10 mouse cellular contexts compared by ENCODE assay signal in genomic region chr7:115946559-115946958, GRCm38 (mm10).
"Had no signal": no experiment of that assay in that cellular context is flagged by ENCODE, and none has a peak within 500 bp of the region (broad histone marks: within the 10 kb centered on the region; RNA-seq: fewer than 3 reads in every experiment).

No protein-coding gene starts in this region.

- H3K9me3 ChIP-seq: limb, embryonic 13.5 days; neural tube, embryonic 13.5 days had no signal

- H3K27me3 ChIP-seq: limb, embryonic 13.5 days; neural tube, embryonic 13.5 days had no signal

- H3K36me3 ChIP-seq: neural tube, embryonic 13.5 days had no signal

- DNase-seq: kidney, adult 18-20 months; kidney, postnatal 25 days; left cerebral cortex, postnatal 4 days; lung, adult 18-20 months; midbrain, embryonic 14.5 days; right cerebral cortex, postnatal 14 days; thymus, postnatal 36 days had no signal

- H3K27ac ChIP-seq: limb, embryonic 13.5 days; liver, embryonic 14.5 days; neural tube, embryonic 13.5 days had no signal

- H3K4me2 ChIP-seq: limb, embryonic 13.5 days; neural tube, embryonic 13.5 days had no signal

- H3K4me3 ChIP-seq: limb, embryonic 13.5 days; neural tube, embryonic 13.5 days had no signal

- H3K9ac ChIP-seq: limb, embryonic 13.5 days; liver, embryonic 14.5 days; neural tube, embryonic 13.5 days had no signal
